Mouse (Mus musculus) small intestine, adult 2 months (tissue): Measurements from ENCODE around the gene Adamts9.

Source experiments
- CTCF ChIP-seq: fragments of 200-500 bp; IDR thresholded peaks from 2 replicates; pipeline ENCODE4 v1.5.1; 2012; ENCODE audit warnings: low read depth, mild to moderate bottlenecking, control low read depth, inconsistent platforms, low read length, moderate library complexity, mixed read lengths; ENCODE audit not compliant: insufficient replicate concordance, insufficient read length; ENCODE audit errors: extremely low read depth
- POLR2A ChIP-seq: fragments of 200-500 bp; IDR thresholded peaks from 2 replicates; pipeline ENCODE4 v1.6.1; 2012; ENCODE audit warnings: low read depth, mild to moderate bottlenecking, control low read depth, inconsistent platforms, low read length, moderate library complexity

DNA sequence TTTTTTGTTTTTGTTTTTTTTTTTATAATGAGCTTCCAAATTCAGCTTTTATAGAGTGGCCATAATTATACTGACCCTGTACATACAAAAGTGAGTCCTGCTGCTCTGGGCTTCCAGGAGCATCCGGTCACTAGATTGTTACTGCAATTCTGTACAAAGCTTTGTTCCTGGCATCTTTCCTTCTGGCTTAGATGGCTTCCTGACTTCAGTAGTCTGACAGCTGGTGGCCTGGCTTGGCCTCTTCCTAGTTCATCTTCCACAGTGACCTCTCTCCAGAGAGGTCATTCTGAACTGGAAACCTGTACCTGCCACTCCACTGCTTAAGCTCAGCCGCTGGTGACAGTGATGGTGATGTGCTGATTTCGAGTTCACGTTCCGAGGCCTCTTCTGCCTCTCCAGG lies 217.2 kb downstream of the Adamts9 start:
- TF ChIP-seq POLR2A (no peak), CTCF (no peak)
